Mouse (Mus musculus) forebrain, embryonic 15.5 days (tissue): ENCODE results near the gene Lrrn4. TPM values are rescaled to one million over a fixed set of nuclear protein-coding genes. Genes with fewer than 3 reads are reported as not detected.

Experiments used
- polyA plus RNA-seq: library from polyadenylated mRNA; unstranded; fragments of >200 nt; fragmentation: Nextera tagmentation; extraction: Ambion mirVana; gene quantifications from 2 replicates; pipeline ENCODE4 v1.2.1, GENCODE M21; 2015

The Lrrn4 gene
- polyA plus RNA-seq, 1 experiment from 2014 or later = 0.19 TPM

Other genes starting within 250 kb of the Lrrn4 start
- gene Shld1, start 194.0 kb downstream of the Lrrn4 start, polyA plus RNA-seq = 22.1 and 24.6 TPM in 2 replicates
- gene Chgb, start 99.6 kb downstream of the Lrrn4 start, polyA plus RNA-seq = 36.3 and 39.4 TPM in 2 replicates
- gene Trmt6, start 64.8 kb downstream of the Lrrn4 start, polyA plus RNA-seq = 28.0 and 31.7 TPM in 2 replicates
- gene Mcm8, start 64.8 kb downstream of the Lrrn4 start, polyA plus RNA-seq = 8.7 and 8.8 TPM in 2 replicates
- 17.3 and 20.1 TPM in 2 replicates for gene Crls1, start 34.2 kb downstream of the Lrrn4 start, polyA plus RNA-seq
- gene Fermt1, start 65.0 kb upstream of the Lrrn4 start, polyA plus RNA-seq = not detected in 2 replicates